Mouse (Mus musculus): ENCODE results near the gene Hmcn1. TPM values are rescaled to one million over a fixed set of nuclear protein-coding genes. Genes with fewer than 3 reads are reported as not detected.

Gene Hmcn1
- total RNA-seq, 2 experiments from 2014 or later: 2.9 to 3.8 TPM

GRCm38 (mm10) chr1:150566287-150566686, 426.9 kb downstream of the Hmcn1 start:
- no peak for DNase-seq (ENCODE audit: extremely low spot score in 1 of 2, low spot score in 1 of 2)

GRCm38 (mm10) chr1:150556621-150557020, 436.6 kb downstream of the Hmcn1 start:
- no peak for DNase-seq (ENCODE audit: extremely low spot score in 1 of 2, low spot score in 1 of 2)

- DNase-seq (ENCODE audit: extremely low spot score in 1 of 2, low spot score in 1 of 2): no peak
These were observed 441.8 kb downstream of the Hmcn1 start for GRCm38 (mm10) chr1:150551390-150551789.

- no peak for DNase-seq (ENCODE audit: extremely low spot score in 1 of 2, low spot score in 1 of 2)
These were observed 446.8 kb downstream of the Hmcn1 start for GRCm38 (mm10) chr1:150546463-150546862.

GRCm38 (mm10) chr1:150540267-150540666, 453.0 kb downstream of the Hmcn1 start:
- peak in 1 of 2 experiments; percentile 4 for DNase-seq (ENCODE audit: extremely low spot score in 1 of 2, low spot score in 1 of 2)

GRCm38 (mm10) chr1:150537410-150538128, 455.7 kb downstream of the Hmcn1 start:
- no peak for DNase-seq (ENCODE audit: extremely low spot score in 1 of 2, low spot score in 1 of 2)

GRCm38 (mm10) chr1:150535770-150536534, 457.3 kb downstream of the Hmcn1 start:
- no peak for DNase-seq (ENCODE audit: extremely low spot score in 1 of 2, low spot score in 1 of 2)

- DNase-seq (ENCODE audit: extremely low spot score in 1 of 2, low spot score in 1 of 2): no peak
These were observed 458.6 kb downstream of the Hmcn1 start for GRCm38 (mm10) chr1:150534587-150534986.

- DNase-seq (ENCODE audit: extremely low spot score in 1 of 2, low spot score in 1 of 2): no peak
These were observed 480.2 kb downstream of the Hmcn1 start for GRCm38 (mm10) chr1:150513041-150513440.

Other genes with a start within 250 kb of the Hmcn1 start
- not detected for gene Gm47985, start 189.1 kb upstream of the Hmcn1 start, total RNA-seq (2021)
- not detected for gene Gm8947, start 198.9 kb upstream of the Hmcn1 start, total RNA-seq (2021)
- gene Gm47995, start 205.0 kb upstream of the Hmcn1 start, total RNA-seq (2021): not detected
- gene 3110040M04Rik, start 210.7 kb upstream of the Hmcn1 start, total RNA-seq (2021): not detected
- gene Gm47996, start 216.7 kb upstream of the Hmcn1 start, total RNA-seq (2021): not detected